Mouse (Mus musculus): ENCODE data around the gene Kcnj2.

DNA sequence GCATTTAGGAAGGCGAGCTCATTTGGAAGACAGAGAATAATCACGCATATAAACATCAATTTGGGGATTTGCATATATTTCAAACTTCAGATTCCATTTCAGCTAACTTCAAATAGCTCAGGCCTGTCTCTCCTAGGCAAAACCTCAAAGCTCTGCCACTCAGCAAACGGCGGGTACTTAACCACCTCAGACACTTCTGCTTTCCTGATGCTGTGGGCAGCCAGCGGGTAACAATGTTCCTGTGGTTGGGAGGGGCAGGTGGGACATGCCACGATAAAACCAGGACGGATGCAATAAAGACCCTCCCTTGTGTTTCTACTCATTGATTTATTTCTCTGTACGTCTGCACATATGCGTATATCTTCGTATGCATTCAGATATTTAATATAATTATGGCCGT lies 12.1 kb downstream of the Kcnj2 start:
- TF ChIP-seq CTCF (IDR thresholded peaks at IDR 0.05; ENCODE audit: low read depth) = no peak
- no peak for TF ChIP-seq EP300 (IDR thresholded peaks at IDR 0.05; ENCODE audit: low read depth)
